Mouse (Mus musculus): ENCODE measurements around the gene Clic4. TPM values are rescaled to one million over a fixed set of nuclear protein-coding genes. Genes with fewer than 3 reads are reported as not detected.

Gene Clic4
- polyA plus RNA-seq, 1 experiment from 2014 or later = 171 TPM

DNA sequence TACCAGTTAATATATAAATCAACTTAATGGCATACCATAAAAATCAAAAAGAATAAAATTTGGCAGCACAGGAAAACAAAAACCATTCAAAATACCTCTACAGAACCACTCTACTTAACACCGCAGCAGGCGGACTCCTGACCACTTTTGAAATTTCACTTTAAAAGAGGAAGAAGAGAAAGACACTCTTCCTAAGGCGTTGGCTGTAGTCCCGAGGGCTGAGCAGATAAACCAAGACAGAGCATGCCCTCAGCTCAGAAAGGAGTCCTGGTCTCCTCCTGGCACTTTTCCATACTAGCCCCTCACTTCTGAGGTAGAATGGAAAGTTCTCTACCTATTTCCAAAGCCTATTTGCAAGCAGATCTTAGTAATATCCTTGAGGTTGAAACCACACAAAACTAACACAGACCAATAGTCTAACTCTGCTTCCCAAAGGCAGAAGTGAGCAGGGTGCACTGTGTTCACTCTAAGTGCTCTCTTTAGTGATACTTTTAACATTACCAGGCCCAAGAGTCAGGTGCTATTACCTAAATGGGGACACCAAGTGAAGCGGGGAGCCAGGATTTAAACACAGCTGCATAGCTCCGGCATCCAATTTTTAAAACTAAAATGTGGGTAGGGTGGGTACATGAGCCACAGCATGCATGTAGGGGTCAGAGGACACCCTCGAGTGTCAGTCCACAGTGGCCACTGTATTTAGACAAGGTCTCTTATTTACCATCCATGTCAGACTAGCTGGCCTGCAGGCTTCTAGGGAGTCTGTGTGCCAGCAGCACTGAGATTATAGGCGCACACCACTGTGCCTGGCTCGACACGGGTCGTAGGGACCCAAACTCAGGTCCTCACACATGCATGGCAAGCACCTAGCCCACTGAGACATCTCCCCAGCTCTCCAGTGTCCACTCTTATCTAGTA lies 15.8 kb downstream of the Clic4 start:
- no peak overlapping the region for H3K4me3 ChIP-seq
- WGBS = 91% methylated on average over 11 of the region's 11 CpGs
- no peak overlapping the region for H3K9ac ChIP-seq
- no peak for ATAC-seq (ENCODE audit: insufficient number of reproducible peaks, insufficient read depth, low FRiP score, low TSS enrichment)
- peaks cover 40% of the 10 kb centered on the region for H3K4me1 ChIP-seq
- no peaks in the 10 kb centered on the region for H3K9me3 ChIP-seq
- H3K27ac ChIP-seq = no peak overlapping the region
- peaks cover 13% of the 10 kb centered on the region; the same call in 1 of the 2 replicates for H3K36me3 ChIP-seq
- H3K27me3 ChIP-seq = no peaks in the 10 kb centered on the region
- H3K4me2 ChIP-seq (replicated peaks) = no peak overlapping the region

DNA sequence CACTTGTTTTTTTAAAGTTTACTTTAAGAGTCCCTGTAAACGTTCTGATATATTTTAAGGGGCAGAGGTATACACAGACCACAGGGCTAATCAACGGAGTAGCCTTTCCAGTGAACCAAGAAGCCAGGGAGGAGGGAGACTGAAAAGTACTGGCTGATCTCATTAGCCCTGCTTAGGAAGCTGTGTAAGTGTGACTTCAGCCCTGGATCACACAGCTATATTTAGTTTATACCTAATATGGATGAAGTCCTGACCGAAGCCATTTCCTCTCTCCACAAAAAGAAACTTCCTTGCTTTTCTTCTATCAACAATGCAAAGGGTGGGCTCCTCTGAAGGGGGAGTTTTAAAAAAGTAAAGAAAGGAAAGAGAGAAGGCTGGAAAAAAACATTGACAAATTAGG lies 17.8 kb downstream of the Clic4 start:
- Histone ChIP-seq H3K9ac (no peak overlapping the region), H3K4me3 (no peak overlapping the region), H3K9me3 (no peaks in the 10 kb centered on the region), H3K27ac (peak overlapping the region; percentile 60), H3K4me1 (peaks cover 41% of the 10 kb centered on the region), H3K4me2 (replicated peaks) (no peak overlapping the region), H3K36me3 (no peaks in the 10 kb centered on the region), H3K27me3 (no peaks in the 10 kb centered on the region)
- WGBS = 58% methylated on average over 3 of the region's 3 CpGs
- ATAC-seq (ENCODE audit: insufficient number of reproducible peaks, insufficient read depth, low FRiP score, low TSS enrichment) = no peak

GRCm38 (mm10) chr4:135254321-135254720 lies 18.3 kb downstream of the Clic4 start:
- Histone ChIP-seq H3K4me3 (no peak overlapping the region), H3K4me2 (replicated peaks) (no peak overlapping the region), H3K27me3 (no peaks in the 10 kb centered on the region), H3K9ac (no peak overlapping the region), H3K4me1 (peaks cover 41% of the 10 kb centered on the region), H3K27ac (peak overlapping the region; percentile 60), H3K9me3 (0 out of 2 replicates have a peak, but pooled peaks cover 1% of the 10 kb centered on the region), H3K36me3 (0 out of 2 replicates have a peak, but pooled peaks cover under 1% of the 10 kb centered on the region)
- no peak for ATAC-seq (ENCODE audit: insufficient number of reproducible peaks, insufficient read depth, low FRiP score, low TSS enrichment)
- 89% methylated on average over 4 of the region's 4 CpGs for WGBS

DNA sequence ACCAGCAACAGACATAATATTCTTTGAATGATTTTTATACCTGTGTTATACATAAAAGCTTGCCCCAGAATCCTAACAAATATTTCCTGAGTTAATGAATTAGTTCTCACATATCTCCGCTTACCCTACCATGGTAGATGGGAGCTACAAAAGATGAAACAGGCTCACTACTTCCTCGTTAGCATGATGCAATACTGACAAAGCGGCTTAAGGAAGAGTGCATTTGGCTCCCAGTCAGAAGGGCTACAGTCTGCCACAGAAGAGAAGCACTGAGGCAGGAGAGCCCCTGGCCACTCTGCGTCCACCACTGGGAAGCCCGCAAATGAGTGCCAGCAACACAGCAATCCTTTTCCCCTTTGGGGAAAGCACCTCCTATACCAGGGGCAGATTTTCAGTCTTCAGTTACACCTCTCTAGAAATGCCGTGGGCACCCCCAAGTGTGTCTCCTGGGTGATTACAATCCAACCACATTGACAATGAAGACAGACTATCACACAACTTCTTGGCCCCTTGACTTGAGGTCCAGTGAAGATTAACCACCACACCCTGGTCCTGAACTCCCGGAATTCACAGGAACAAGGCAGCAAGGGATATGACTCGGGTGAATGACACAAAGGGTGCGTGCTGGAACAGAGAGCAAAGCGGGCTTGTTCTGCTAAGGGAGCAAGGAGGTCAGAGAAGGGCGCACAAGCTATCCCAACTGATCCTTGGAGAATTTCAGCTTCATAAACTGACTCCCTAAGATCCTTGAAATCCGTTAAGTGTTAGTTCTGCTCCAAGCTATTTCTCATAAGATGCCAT lies 19.2 kb downstream of the Clic4 start:
- Histone ChIP-seq H3K9me3 (peaks cover 6% of the 10 kb centered on the region), H3K4me3 (no peak overlapping the region), H3K4me2 (replicated peaks) (no peak overlapping the region), H3K9ac (no peak overlapping the region), H3K27me3 (no peaks in the 10 kb centered on the region), H3K27ac (no peak overlapping the region; the same call in 1 of the 2 replicates), H3K36me3 (0 out of 2 replicates have a peak, but pooled peaks cover 6% of the 10 kb centered on the region), H3K4me1 (peaks cover 39% of the 10 kb centered on the region)
- ATAC-seq (ENCODE audit: insufficient number of reproducible peaks, insufficient read depth, low FRiP score, low TSS enrichment) = no peak
- 90% methylated on average over 12 of the region's 12 CpGs for WGBS

DNA sequence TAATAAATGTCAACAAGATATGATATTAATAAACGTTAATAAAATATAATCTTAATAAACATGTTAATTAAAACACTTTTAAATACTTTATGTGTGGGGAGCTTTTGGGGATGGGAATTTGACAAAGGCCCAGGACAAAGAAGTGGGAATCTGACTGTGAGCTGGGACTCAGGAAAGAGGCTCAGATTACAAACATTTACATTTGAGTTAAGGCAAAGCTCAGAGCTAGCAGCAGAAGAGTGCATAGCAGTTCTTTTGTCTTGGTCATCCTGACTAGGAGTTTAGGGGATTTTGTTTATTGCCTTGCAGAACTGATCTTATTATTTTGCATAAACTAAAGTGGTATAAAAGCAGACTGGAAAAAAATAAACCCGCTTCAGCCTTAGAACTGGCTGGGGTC lies 20.8 kb downstream of the Clic4 start:
- Histone ChIP-seq H3K4me2 (replicated peaks) (no peak overlapping the region), H3K36me3 (0 out of 2 replicates have a peak, but pooled peaks cover 6% of the 10 kb centered on the region), H3K4me3 (no peak overlapping the region), H3K9me3 (peaks cover 6% of the 10 kb centered on the region), H3K9ac (no peak overlapping the region), H3K27me3 (no peaks in the 10 kb centered on the region), H3K4me1 (peaks cover 48% of the 10 kb centered on the region), H3K27ac (no peak overlapping the region)
- WGBS = 22% methylated on average over 2 of the region's 2 CpGs
- no peak for ATAC-seq (ENCODE audit: insufficient number of reproducible peaks, insufficient read depth, low FRiP score, low TSS enrichment)

DNA sequence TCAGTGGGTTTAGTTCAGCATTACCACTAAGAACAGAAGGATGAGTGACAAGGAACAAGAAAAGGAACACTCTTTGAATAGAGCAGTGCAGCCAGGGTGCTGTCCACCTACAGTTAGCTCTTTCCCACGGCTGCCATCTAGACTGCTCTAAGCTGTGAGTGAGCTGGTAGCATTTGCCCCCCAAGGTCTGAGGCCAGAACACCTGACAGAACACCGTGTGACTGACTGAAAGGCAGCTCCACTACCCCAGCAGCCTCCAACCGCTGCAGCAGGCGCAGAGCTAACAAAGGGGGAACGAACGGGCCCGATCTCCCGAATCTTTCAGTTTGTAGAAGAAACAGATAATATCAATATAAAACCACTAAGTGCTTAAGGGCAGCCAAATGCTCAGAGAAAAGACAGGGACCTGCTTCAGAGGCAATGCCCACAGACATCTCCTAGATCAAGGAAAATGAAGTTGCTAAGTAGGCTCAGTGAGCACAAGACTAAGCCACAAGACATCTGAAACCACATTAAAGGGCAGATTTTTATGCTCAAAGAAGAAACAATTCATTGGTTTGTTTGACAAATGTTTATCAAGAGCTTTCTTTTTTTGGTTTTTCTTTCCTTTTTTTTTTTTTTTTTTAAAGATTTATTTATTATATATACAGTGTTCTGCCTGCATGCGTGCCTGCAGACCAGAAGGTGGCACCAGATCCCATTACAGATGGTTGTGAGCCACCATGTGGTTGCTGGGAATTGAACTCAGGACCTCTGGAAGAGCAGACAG lies 24.2 kb downstream of the Clic4 start:
- H3K27me3 ChIP-seq = no peaks in the 10 kb centered on the region
- 0 out of 2 replicates have a peak overlapping the region, but pooled peaks have one; percentile 12 for H3K27ac ChIP-seq
- ATAC-seq (ENCODE audit: insufficient number of reproducible peaks, insufficient read depth, low FRiP score, low TSS enrichment) = no peak
- H3K4me3 ChIP-seq = no peak overlapping the region
- H3K9me3 ChIP-seq = peaks cover 6% of the 10 kb centered on the region
- WGBS = 67% methylated on average over 9 of the region's 9 CpGs
- H3K9ac ChIP-seq = no peak overlapping the region
- H3K4me1 ChIP-seq = peaks cover 44% of the 10 kb centered on the region
- 0 out of 2 replicates have a peak, but pooled peaks cover 6% of the 10 kb centered on the region for H3K36me3 ChIP-seq
- no peak overlapping the region for H3K4me2 ChIP-seq (replicated peaks)

DNA sequence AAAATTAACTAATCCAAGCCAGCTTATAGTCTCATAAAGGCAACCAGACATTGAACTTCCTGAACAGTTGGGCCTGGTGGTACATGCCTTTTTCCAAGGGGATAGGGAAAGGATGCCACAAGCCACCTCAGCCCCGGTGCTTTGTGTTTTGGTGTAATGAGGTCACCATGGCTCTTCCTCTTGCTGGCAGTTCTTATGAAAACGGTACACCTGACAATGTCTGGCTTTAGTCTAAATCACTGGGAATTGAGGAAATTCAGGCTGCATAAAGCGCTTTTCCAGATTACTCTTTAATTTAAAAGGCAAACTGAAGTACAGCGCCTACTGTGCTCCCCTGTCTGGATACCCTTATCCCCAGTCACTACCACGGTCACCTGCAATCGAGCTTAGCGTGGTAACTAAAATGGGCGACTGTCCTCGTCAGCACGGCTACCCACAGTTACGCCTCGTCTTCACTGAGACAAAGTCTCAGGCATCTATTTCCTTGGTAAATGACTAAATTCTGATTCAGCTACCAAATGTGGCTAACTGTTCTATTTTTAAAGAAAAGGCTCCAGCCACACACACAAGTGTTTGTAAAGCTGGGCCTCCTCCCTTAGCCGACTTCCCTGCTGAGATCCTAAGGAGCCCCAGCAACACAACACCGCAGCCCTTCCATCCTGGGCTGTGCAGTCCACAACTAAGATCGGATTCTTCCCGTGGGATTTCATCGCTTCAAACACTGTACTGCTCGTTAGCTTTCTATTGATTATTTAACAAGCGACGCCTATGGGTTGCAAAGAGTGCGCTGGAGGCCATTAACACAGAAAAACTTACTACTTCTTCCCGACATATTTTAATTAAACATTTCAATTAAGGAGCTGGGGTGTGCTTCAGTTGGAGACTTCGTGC lies 25.5 kb downstream of the Clic4 start:
- WGBS = 67% methylated on average over 23 of the region's 23 CpGs
- ATAC-seq (ENCODE audit: insufficient number of reproducible peaks, insufficient read depth, low FRiP score, low TSS enrichment) = no peak

GRCm38 (mm10) chr4:135246444-135246843 lies 26.2 kb downstream of the Clic4 start:
- Histone ChIP-seq H3K36me3 (0 out of 2 replicates have a peak, but pooled peaks cover 6% of the 10 kb centered on the region), H3K9ac (no peak overlapping the region), H3K4me3 (no peak overlapping the region), H3K27ac (no peak overlapping the region), H3K4me1 (peaks cover 37% of the 10 kb centered on the region), H3K4me2 (replicated peaks) (no peak overlapping the region), H3K27me3 (no peaks in the 10 kb centered on the region), H3K9me3 (peaks cover 6% of the 10 kb centered on the region)
- ATAC-seq (ENCODE audit: insufficient number of reproducible peaks, insufficient read depth, low FRiP score, low TSS enrichment) = no peak
- 78% methylated on average over 2 of the region's 2 CpGs for WGBS

More for the DNA sequence above, 25.5 kb downstream of the Clic4 start:
- no peak overlapping the region for H3K4me3 ChIP-seq
- no peak overlapping the region for H3K9ac ChIP-seq
- 0 out of 2 replicates have a peak, but pooled peaks cover 6% of the 10 kb centered on the region for H3K36me3 ChIP-seq
- H3K9me3 ChIP-seq = peaks cover 6% of the 10 kb centered on the region
- no peak overlapping the region for H3K4me2 ChIP-seq (replicated peaks)
- peaks cover 35% of the 10 kb centered on the region for H3K4me1 ChIP-seq
- H3K27ac ChIP-seq = no peak overlapping the region
- no peaks in the 10 kb centered on the region for H3K27me3 ChIP-seq

DNA sequence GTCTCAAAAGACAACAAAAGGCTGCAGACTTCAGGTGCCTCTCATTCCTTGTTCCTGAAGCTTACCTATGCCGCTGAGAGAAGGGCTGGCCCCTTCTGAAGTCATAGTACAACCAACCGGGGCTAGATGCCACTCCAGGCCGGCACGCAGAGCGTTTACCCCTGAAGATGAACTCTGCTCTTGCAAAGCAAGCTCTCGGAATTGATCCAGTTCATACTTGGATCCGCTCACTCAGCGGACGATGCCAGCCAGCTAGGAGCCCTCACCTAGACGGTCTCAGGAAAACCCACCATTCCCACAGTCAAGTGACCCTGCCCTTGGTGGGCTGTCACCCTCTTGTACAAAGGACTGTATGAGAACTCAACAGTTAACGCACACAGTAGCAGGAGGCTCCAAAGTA lies 26.8 kb downstream of the Clic4 start:
- ATAC-seq (ENCODE audit: insufficient number of reproducible peaks, insufficient read depth, low FRiP score, low TSS enrichment) = no peak
- H3K4me2 ChIP-seq (replicated peaks) = no peak overlapping the region
- H3K27ac ChIP-seq = no peak overlapping the region
- 93% methylated on average over 11 of the region's 11 CpGs for WGBS
- H3K9ac ChIP-seq = no peak overlapping the region
- peaks cover 42% of the 10 kb centered on the region for H3K4me1 ChIP-seq
- no peak overlapping the region for H3K4me3 ChIP-seq
- peaks cover 6% of the 10 kb centered on the region for H3K9me3 ChIP-seq
- 0 out of 2 replicates have a peak, but pooled peaks cover 6% of the 10 kb centered on the region for H3K36me3 ChIP-seq
- H3K27me3 ChIP-seq = no peaks in the 10 kb centered on the region

- no peak for ATAC-seq (ENCODE audit: insufficient number of reproducible peaks, insufficient read depth, low FRiP score, low TSS enrichment)
- H3K27ac ChIP-seq = no peak overlapping the region
- no peak overlapping the region for H3K4me3 ChIP-seq
- WGBS = 95% methylated on average over 3 of the region's 3 CpGs
- no peak overlapping the region for H3K9ac ChIP-seq
- H3K9me3 ChIP-seq = peaks cover 5% of the 10 kb centered on the region
- H3K4me2 ChIP-seq (replicated peaks) = no peak overlapping the region
- peaks cover 46% of the 10 kb centered on the region for H3K4me1 ChIP-seq
- no peaks in the 10 kb centered on the region for H3K27me3 ChIP-seq
- H3K36me3 ChIP-seq = 0 out of 2 replicates have a peak, but pooled peaks cover 7% of the 10 kb centered on the region
Observed at GRCm38 (mm10) chr4:135244335-135244734, 28.3 kb downstream of the Clic4 start.
